23 mouse cellular contexts compared by ENCODE assay signal in genomic region chr15:101086451-101086850, GRCm38 (mm10). TPM values are rescaled to one million over a fixed set of nuclear protein-coding genes. Genes with fewer than 3 reads are reported as not detected.
DNase-seq lines count a peak whose midpoint lies in the region; ATAC-seq and TF ChIP-seq lines count a peak whose summit lies in the region.
"Had no signal": no experiment of that assay in that cellular context is flagged by ENCODE, and none has a peak within 500 bp of the region (broad histone marks: within the 10 kb centered on the region; RNA-seq: fewer than 3 reads in every experiment).

No protein-coding gene starts in this region.

- peaks cover 32% of the 10 kb centered on the region for H3K4me1 ChIP-seq in midbrain, embryonic 10.5 days
- H3K4me1 ChIP-seq in midbrain, embryonic 16.5 days (ENCODE audit: control insufficient read depth, insufficient read depth, low read length): peaks cover 7% of the 10 kb centered on the region
- peaks cover 6% of the 10 kb centered on the region for H3K4me1 ChIP-seq in embryonic facial prominence, embryonic 14.5 days (ENCODE audit: control insufficient read depth, insufficient read depth, low read length)
- H3K4me1 ChIP-seq: heart, embryonic 13.5 days had no signal

- no peak for TF ChIP-seq CTCF in gastrocnemius, adult 2 months (IDR thresholded peaks at IDR 0.05)

- intact Hi-C loops in gastrocnemius, adult 2 months (cut with DNase I): no loop called here
- intact Hi-C loops in heart, postnatal 10 days (cut with DNase I): no loop called here

- H3K36me3 ChIP-seq in midbrain, embryonic 10.5 days: no peaks in the 10 kb centered on the region
- no peaks in the 10 kb centered on the region for H3K36me3 ChIP-seq in midbrain, embryonic 16.5 days (ENCODE audit: control insufficient read depth, insufficient read depth, low read length)
- H3K36me3 ChIP-seq in embryonic facial prominence, embryonic 14.5 days (ENCODE audit: control insufficient read depth, insufficient read depth, low read length): no peaks in the 10 kb centered on the region
- H3K36me3 ChIP-seq in myocyte (ENCODE audit: control insufficient read depth, insufficient read depth): no peaks in the 10 kb centered on the region
- H3K36me3 ChIP-seq: forebrain, embryonic 12.5 days; G1E; heart, embryonic 13.5 days; hindbrain, embryonic 13.5 days had no signal

- peak overlapping the region; percentile 76 for H3K27ac ChIP-seq in gastrocnemius, adult 2 months
- H3K27ac ChIP-seq in midbrain, embryonic 10.5 days (replicated peaks): 0 out of 2 replicates have a peak overlapping the region, but pooled peaks have one; percentile 23
- no peak overlapping the region for H3K27ac ChIP-seq in midbrain, embryonic 16.5 days (ENCODE audit: low read length)
- peak overlapping the region; percentile 24; the same call in 1 of the 2 replicates for H3K27ac ChIP-seq in embryonic facial prominence, embryonic 14.5 days (replicated peaks; ENCODE audit: low read depth, low read length)
- H3K27ac ChIP-seq: forebrain, embryonic 12.5 days; heart, embryonic 13.5 days; hindbrain, embryonic 13.5 days had no signal

- H3K9ac ChIP-seq in midbrain, embryonic 16.5 days (ENCODE audit: low read depth, low read length): no peak overlapping the region
- no peak overlapping the region for H3K9ac ChIP-seq in embryonic facial prominence, embryonic 14.5 days (ENCODE audit: low read depth, low read length)
- H3K9ac ChIP-seq: forebrain, embryonic 12.5 days; heart, embryonic 13.5 days; hindbrain, embryonic 13.5 days had no signal

- H3ac ChIP-seq in myocyte (ENCODE audit: control insufficient read depth, insufficient read length): no peak overlapping the region

- no peak for DNase-seq in gastrocnemius, adult 2 months
- DNase-seq in gastrocnemius, postnatal 10 days: no peak
- no peak for DNase-seq in midbrain, embryonic 10.5 days (ENCODE audit: low spot score)
- no peak for DNase-seq in embryonic facial prominence, embryonic 14.5 days (ENCODE audit: low spot score)
- DNase-seq in layer of hippocampus, adult 8-10 months (ENCODE audit: low spot score in 2 of 2): no peak
- DNase-seq in heart, postnatal 10 days: no peak
- DNase-seq: B cell, adult 2 months; cerebellum, adult 11 months; cerebellum, adult 9-10 months; heart, adult 11 months had no signal

- no peaks in the 10 kb centered on the region for H3K9me3 ChIP-seq in midbrain, embryonic 10.5 days (replicated peaks)
- no peaks in the 10 kb centered on the region for H3K9me3 ChIP-seq in midbrain, embryonic 16.5 days (replicated peaks; ENCODE audit: control insufficient read depth, low read length, poor library complexity, severe bottlenecking)
- H3K9me3 ChIP-seq in embryonic facial prominence, embryonic 14.5 days (ENCODE audit: control insufficient read depth, low read length): no peaks in the 10 kb centered on the region
- H3K9me3 ChIP-seq: forebrain, embryonic 12.5 days; heart, embryonic 13.5 days; hindbrain, embryonic 13.5 days had no signal

- no peak overlapping the region for H3K4me3 ChIP-seq in gastrocnemius, adult 2 months
- no peak overlapping the region for H3K4me3 ChIP-seq in midbrain, embryonic 10.5 days
- no peak overlapping the region for H3K4me3 ChIP-seq in midbrain, embryonic 16.5 days (ENCODE audit: low read depth, low read length)
- H3K4me3 ChIP-seq in embryonic facial prominence, embryonic 14.5 days (ENCODE audit: low read depth, low read length): no peak overlapping the region
- no peak overlapping the region for H3K4me3 ChIP-seq in myocyte
- H3K4me3 ChIP-seq: forebrain, embryonic 12.5 days; heart, embryonic 13.5 days; hindbrain, embryonic 13.5 days had no signal

- H3K79me2 ChIP-seq in myocyte (ENCODE audit: control insufficient read depth, insufficient read depth): no peaks in the 10 kb centered on the region

- no peak for TF ChIP-seq POLR2A in myocyte (IDR thresholded peaks at IDR 0.05; ENCODE audit: insufficient read length, low read depth)

- H3K4me2 ChIP-seq in midbrain, embryonic 16.5 days (ENCODE audit: low read length): no peak overlapping the region
- no peak overlapping the region for H3K4me2 ChIP-seq in embryonic facial prominence, embryonic 14.5 days (ENCODE audit: low read depth, low read length)
- H3K4me2 ChIP-seq in myocyte (ENCODE audit: low read depth): peak overlapping the region; percentile 49
- H3K4me2 ChIP-seq: forebrain, embryonic 12.5 days; heart, embryonic 13.5 days; hindbrain, embryonic 13.5 days had no signal

- no peak for ATAC-seq in midbrain, embryonic 16.5 days
- ATAC-seq in embryonic facial prominence, embryonic 14.5 days (ENCODE audit: low read depth): no peak
- ATAC-seq: CD4-positive, CD25-positive, alpha-beta regulatory T cell, adult 4 months; forebrain, embryonic 16.5 days had no signal

- 82% methylated on average over 9 of the region's 9 CpGs for WGBS in midbrain, embryonic 10.5 days
- WGBS in midbrain, embryonic 16.5 days: 79% methylated on average over 9 of the region's 9 CpGs
- 60% methylated on average over 9 of the region's 9 CpGs for WGBS in embryonic facial prominence, embryonic 14.5 days

- H3K27me3 ChIP-seq in midbrain, embryonic 10.5 days (ENCODE audit: low read depth, poor library complexity, severe bottlenecking): peaks cover 27% of the 10 kb centered on the region
- H3K27me3 ChIP-seq in midbrain, embryonic 16.5 days (ENCODE audit: control insufficient read depth, insufficient read depth, low read depth, low read length): no peaks in the 10 kb centered on the region
- H3K27me3 ChIP-seq in embryonic facial prominence, embryonic 14.5 days (replicated peaks; ENCODE audit: control insufficient read depth, insufficient read depth, low read length): no peaks in the 10 kb centered on the region
- peaks cover 53% of the 10 kb centered on the region for H3K27me3 ChIP-seq in myocyte (ENCODE audit: control insufficient read depth, insufficient read depth, insufficient read length)
- H3K27me3 ChIP-seq: hindbrain, embryonic 13.5 days had no signal

TF ChIP-seq in myocyte, 11 proteins besides CTCF, POLR2A, EP300 and RAD21:
- no peak for TF ChIP-seq MYOG (IDR thresholded peaks at IDR 0.05; ENCODE audit: control insufficient read depth in 1 of 3, insufficient read depth in 1 of 3, insufficient read length in 2 of 3, low read depth in 2 of 3)
- no peak for TF ChIP-seq CEBPB (IDR thresholded peaks at IDR 0.05; ENCODE audit: insufficient read depth, poor library complexity, severe bottlenecking)
- no peak for TF ChIP-seq MYOD1 (IDR thresholded peaks at IDR 0.05; ENCODE audit: control insufficient read depth in 1 of 3, insufficient read length in 2 of 3, low read depth in 2 of 3)
- TF ChIP-seq USF1 (IDR thresholded peaks at IDR 0.05; ENCODE audit: low read depth): no peak
- no peak for TF ChIP-seq POLR2AphosphoS2 (IDR thresholded peaks at IDR 0.05; ENCODE audit: insufficient read length, low read depth)
- TF ChIP-seq E2F4 (IDR thresholded peaks at IDR 0.05; ENCODE audit: insufficient read depth): no peak
- TF ChIP-seq MAX (IDR thresholded peaks at IDR 0.05; ENCODE audit: low read depth): no peak
- TF ChIP-seq TCF3 (IDR thresholded peaks at IDR 0.05; ENCODE audit: insufficient read length, low read depth): no peak
- no peak for TF ChIP-seq REST (IDR thresholded peaks at IDR 0.05; ENCODE audit: insufficient read depth, insufficient read length)
- no peak for TF ChIP-seq TCF12 (IDR thresholded peaks at IDR 0.05; ENCODE audit: insufficient read depth, poor library complexity, severe bottlenecking)
- TF ChIP-seq SRF (IDR thresholded peaks at IDR 0.05; ENCODE audit: control insufficient read depth, insufficient read length, low read depth): no peak

RNA-seq across cellular contexts. Expression of gene Fignl2, which starts 8.1 kb away (rescaled TPM):
- total RNA-seq in gastrocnemius, adult 2 months (2021): under 1 TPM; 0.67 to 0.77 TPM
- total RNA-seq in gastrocnemius, postnatal 10 days (2021): 1 to 10 TPM; 1.9 to 3.4 TPM
- polyA plus RNA-seq in midbrain, embryonic 10.5 days (2016; fragmentation: Nextera tagmentation; extraction: Ambion mirVana): 0.88 and 1.7 TPM in 2 replicates
- 0.04 TPM in 1 of 2 replicates, not detected in the other for polyA plus RNA-seq in midbrain, embryonic 16.5 days (2015; fragmentation: Nextera tagmentation; extraction: Ambion mirVana)
- 0.26 and 0.30 TPM in 2 replicates for polyA plus RNA-seq in embryonic facial prominence, embryonic 14.5 days (2014; fragmentation: Nextera tagmentation; extraction: Ambion mirVana)
- polyA plus RNA-seq in myocyte (2012; fragmentation: generic; extraction: Trizol): 0.02 TPM
- total RNA-seq in layer of hippocampus, adult 8-10 months (2022): 1 to 10 TPM; 1.3 to 2.4 (median 1.8) TPM
- total RNA-seq in heart, postnatal 10 days (2021): 1 to 10 TPM; 3.5 to 3.9 TPM
- total RNA-seq: hematopoietic stem cell, adult 5-6 weeks had no signal
- polyA plus RNA-seq: CD4-positive, CD25-positive, alpha-beta regulatory T cell, adult 4 months; forebrain, embryonic 16.5 days; G1E had no signal

RNA-seq across cellular contexts. Expression of gene Ankrd33, which starts 29.1 kb away (rescaled TPM):
- not detected for total RNA-seq in gastrocnemius, adult 2 months (2021)
- total RNA-seq in gastrocnemius, postnatal 10 days (2021): not detected
- polyA plus RNA-seq in midbrain, embryonic 10.5 days (2016; fragmentation: Nextera tagmentation; extraction: Ambion mirVana): not detected in 2 replicates
- not detected in 2 replicates for polyA plus RNA-seq in midbrain, embryonic 16.5 days (2015; fragmentation: Nextera tagmentation; extraction: Ambion mirVana)
- not detected in 2 replicates for polyA plus RNA-seq in embryonic facial prominence, embryonic 14.5 days (2014; fragmentation: Nextera tagmentation; extraction: Ambion mirVana)
- polyA plus RNA-seq in myocyte (2012; fragmentation: generic; extraction: Trizol): not detected
- under 1 TPM in 1 of 4 experiments, not detected in 3; 0.25 TPM for total RNA-seq in layer of hippocampus, adult 8-10 months (2022)
- total RNA-seq in heart, postnatal 10 days (2021): not detected
- total RNA-seq: G1E; gastrocnemius, adult 18-20 months; gastrocnemius, postnatal 36 days; hematopoietic stem cell, adult 5-6 weeks had no signal
- polyA plus RNA-seq: CD4-positive, CD25-positive, alpha-beta regulatory T cell, adult 4 months; cortical plate, adult 2 months; forebrain, embryonic 12.5 days; forebrain, embryonic 16.5 days; G1E; heart, embryonic 13.5 days; heart, postnatal 0 days; hindbrain, embryonic 13.5 days had no signal

RNA-seq across cellular contexts. Expression of gene Gm47841, which starts 39.3 kb away (rescaled TPM):
- total RNA-seq in gastrocnemius, adult 2 months (2021): not detected
- total RNA-seq in gastrocnemius, postnatal 10 days (2021): not detected
- polyA plus RNA-seq in midbrain, embryonic 10.5 days (2016; fragmentation: Nextera tagmentation; extraction: Ambion mirVana): not detected in 2 replicates
- polyA plus RNA-seq in midbrain, embryonic 16.5 days (2015; fragmentation: Nextera tagmentation; extraction: Ambion mirVana): not detected in 2 replicates
- polyA plus RNA-seq in embryonic facial prominence, embryonic 14.5 days (2014; fragmentation: Nextera tagmentation; extraction: Ambion mirVana): not detected in 2 replicates
- not detected for polyA plus RNA-seq in myocyte (2012; fragmentation: generic; extraction: Trizol)
- not detected for total RNA-seq in layer of hippocampus, adult 8-10 months (2022)
- total RNA-seq in heart, postnatal 10 days (2021): under 1 TPM; 0.25 to 0.41 TPM
- total RNA-seq: G1E; gastrocnemius, adult 18-20 months; gastrocnemius, postnatal 36 days; hematopoietic stem cell, adult 5-6 weeks had no signal
- polyA plus RNA-seq: CD4-positive, CD25-positive, alpha-beta regulatory T cell, adult 4 months; cortical plate, adult 2 months; forebrain, embryonic 12.5 days; forebrain, embryonic 16.5 days; G1E; heart, embryonic 13.5 days; heart, postnatal 0 days; hindbrain, embryonic 13.5 days had no signal

RNA-seq across cellular contexts. Expression of gene Acvrl1, which starts 41.9 kb away (rescaled TPM):
- total RNA-seq in gastrocnemius, adult 2 months (2021): 10 to 100 TPM; 10.2 to 14.5 TPM
- 10 to 100 TPM; 15.1 to 18.2 TPM for total RNA-seq in gastrocnemius, postnatal 10 days (2021)
- 8.9 and 10.7 TPM in 2 replicates for polyA plus RNA-seq in midbrain, embryonic 10.5 days (2016; fragmentation: Nextera tagmentation; extraction: Ambion mirVana)
- 8.0 and 10.6 TPM in 2 replicates for polyA plus RNA-seq in midbrain, embryonic 16.5 days (2015; fragmentation: Nextera tagmentation; extraction: Ambion mirVana)
- polyA plus RNA-seq in embryonic facial prominence, embryonic 14.5 days (2014; fragmentation: Nextera tagmentation; extraction: Ambion mirVana): 11.5 and 13.5 TPM in 2 replicates
- polyA plus RNA-seq in myocyte (2012; fragmentation: generic; extraction: Trizol): 0.10 TPM
- 10 to 100 TPM; 14.1 to 16.5 (median 14.9) TPM for total RNA-seq in layer of hippocampus, adult 8-10 months (2022)
- 10 to 100 TPM; 27.1 to 36.6 TPM for total RNA-seq in heart, postnatal 10 days (2021)
